Mouse (Mus musculus) c-Kit-positive CD71-negative TER-119-negative erythroid progenitor cells, embryonic 14.5 days (primary cell): ENCODE measurements at regions not wholly inside any gene's neighbourhood (a gene's known extent, or its start where the extent isn't known, plus 50 kb on each side); places are given as distances from the start of the nearest gene placed in this dataset.

ENCODE experiments used
- DNase-seq: peaks from one replicate; pipeline ENCODE4 v3.0.0-alpha.2; 2013; ENCODE audit warnings: low read depth

DNA sequence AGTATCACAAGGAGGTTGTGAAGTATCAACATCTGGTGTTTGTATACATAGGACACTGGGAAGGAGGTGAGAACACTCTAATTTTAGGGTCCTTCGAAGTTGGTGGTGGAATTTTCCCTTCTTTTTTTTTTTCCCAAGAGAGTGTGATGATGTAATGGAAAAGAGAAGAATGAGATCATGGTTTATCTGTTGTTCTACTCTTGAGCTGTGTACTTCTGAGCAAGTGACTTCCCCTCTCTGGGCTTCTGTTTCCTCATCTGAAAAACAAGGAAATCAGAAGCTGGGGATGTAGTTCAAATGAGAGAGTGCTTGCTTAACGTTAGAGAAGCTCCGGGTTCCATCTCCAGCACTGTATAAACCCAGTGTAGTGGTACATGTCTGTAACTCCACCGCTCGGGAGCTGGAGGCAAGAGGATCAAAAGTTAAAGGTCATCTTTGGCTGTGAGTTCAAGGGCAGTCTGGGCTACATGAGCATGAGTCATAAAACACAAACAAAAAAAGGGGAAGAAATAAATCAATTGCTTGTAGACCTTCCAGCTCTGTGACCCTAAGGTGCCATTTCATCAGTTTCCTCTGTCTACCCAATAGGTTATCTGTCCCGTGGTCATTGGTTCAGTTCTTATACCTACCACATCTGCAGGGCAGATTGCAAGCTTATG lies 132.5 kb upstream of the Cxcr4 start:
- DNase-seq: no peak

DNA sequence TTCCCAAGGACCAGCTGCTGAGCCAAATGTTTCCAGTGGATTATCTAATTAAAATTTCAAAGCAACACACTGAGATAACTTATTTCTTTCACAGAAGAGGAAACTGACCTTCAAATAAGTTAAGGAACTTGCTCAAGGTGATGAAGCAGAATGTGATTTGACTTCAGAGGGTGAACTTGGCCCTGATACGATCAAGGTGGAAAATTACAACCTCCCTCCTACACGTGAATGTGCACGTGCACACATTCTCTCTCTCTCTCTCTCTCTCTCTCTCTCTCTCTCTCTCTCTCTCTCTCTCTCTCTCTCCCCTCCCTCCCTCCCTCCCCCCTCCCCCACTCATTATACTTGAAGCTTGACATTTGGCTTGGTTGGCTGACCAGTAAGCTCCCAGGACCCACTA lies 131.8 kb upstream of the Cxcr4 start:
- no peak for DNase-seq

DNA sequence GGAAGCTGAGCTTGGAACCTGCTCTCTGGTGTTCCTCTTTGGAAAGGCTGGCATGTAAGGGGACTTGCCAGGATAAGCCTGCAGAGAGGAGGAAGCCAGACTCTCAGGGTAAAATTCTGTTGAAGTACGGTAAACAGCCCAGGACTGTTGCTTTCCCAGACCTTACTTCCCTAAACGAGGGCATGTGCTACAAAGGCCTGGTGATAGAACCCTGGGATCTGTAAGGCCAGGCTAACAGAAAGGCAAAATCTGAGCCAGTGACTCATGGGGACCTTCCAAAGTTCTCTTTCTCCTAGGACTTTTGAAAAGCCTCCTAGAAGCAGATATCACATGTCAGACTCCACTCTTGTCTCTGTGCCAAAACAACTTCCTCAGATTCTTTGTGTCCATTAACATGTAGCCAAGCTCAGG lies 130.0 kb upstream of the Cxcr4 start:
- no peak for DNase-seq

DNA sequence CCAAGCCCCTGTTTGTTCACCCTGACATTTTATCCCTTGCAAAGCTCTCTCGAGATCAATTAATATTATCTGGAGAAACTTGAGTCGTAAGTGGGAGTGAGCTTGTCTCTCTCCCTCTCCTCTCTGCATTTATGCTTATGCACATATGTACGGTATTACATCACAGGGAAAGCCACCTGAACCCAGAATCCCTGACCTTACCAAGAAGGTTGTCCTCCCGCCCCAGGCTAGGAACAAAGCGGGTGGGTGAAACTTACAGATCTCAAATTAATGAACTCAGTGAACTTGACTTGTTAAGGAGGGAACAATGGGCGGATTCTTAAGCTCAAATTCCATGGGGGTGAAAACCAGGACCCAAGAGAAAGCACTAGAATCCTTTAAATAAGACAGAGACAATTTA lies 122.8 kb upstream of the Cxcr4 start:
- no peak for DNase-seq

DNA sequence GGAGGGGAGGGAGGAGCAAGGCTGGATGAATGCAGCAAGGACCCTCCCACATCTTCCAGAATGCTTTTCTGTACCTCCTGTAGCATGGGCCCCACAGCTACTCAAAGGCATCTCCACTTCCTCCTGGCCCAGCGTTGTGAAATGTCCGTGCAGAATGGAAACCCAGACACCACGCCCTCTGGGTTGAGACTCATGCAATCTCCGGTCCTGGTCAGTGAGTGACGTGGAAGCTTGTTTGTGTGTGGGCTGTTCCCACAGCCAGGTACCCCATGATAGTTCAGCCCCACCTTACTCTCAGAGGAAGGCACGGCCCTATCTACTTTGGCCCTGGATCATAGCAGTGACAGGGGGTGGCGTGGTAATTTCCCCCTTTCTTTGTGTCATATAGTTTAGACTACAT lies 120.8 kb upstream of the Cxcr4 start:
- peak; percentile 54 for DNase-seq

DNA sequence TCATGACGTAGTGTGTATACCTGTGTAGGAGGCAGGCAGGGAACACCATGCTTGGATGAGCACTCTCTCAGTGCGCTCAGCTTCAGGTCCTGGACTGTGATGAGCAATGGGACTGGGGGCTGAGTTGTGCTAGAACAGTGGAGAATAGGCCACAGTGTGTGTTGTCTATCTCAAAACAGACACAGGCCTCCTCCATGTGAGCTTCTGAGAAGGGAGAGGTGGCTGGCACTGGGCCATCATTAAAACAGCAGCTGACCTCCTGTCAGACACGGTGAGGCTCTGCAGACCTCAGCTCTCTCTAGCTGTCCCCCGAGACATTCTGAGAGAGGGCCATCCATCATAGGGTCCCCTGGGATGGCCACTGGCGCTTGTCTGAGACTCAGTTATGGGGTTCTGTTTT lies 119.0 kb upstream of the Cxcr4 start:
- no peak for DNase-seq

DNA sequence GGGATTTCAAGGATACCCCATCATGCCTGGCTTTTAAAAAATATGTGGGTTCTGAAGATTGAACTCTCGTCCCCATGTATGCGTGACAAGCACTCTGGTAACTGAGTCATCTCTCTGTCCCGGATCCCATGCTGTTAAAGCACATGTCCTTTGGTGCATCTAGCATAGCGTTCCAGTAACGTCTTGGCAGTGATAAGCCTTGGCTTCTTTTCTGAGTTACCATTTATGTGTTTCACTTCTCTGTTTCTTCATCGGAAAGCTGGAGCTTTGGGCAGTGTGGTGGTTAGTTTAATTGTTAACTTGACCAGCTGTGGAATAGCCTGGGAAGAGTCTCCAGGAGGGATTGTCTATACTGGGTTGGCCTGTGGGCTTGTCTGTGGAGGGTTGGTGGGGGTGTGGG lies 115.7 kb upstream of the Cxcr4 start:
- DNase-seq: no peak

DNA sequence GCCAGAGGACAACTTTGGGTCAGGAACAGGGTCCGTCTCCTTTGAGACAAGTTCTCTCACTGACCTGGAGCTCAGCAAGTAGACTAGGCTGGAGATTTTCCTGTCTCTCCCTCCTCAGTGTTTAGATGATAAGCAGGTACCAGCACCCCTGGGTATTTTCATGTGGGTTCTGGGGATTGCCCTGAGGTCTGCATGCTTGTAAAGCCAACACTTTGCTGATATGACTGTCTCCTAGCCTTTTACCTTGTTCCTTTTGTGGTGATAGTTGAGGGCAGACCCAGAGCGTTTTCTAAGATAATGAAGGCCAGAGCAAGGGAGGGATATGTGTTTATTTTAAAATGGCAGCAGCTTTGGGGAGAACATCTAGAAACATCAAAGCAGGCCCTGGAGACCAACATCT lies 114.1 kb upstream of the Cxcr4 start:
- no peak for DNase-seq

DNA sequence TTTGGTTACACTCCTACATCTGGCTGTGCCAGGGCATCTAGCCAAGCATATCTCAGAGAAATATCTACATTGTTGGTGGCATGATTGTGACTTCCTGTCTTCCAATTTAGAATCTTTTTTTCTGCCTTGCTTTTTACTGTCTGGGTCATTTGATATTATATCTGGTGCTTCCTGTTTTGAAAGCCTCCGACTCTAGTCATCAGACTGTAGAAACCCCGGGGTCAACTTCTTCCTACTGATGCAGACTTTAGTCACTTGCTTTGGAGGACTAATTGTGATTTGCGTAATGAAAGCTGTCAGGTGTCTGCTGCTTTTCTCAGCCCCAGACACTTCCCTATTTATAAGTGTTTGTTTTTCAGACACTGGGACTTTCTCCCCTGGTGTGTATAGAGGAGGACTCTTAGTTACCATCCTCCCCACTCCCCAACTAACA lies 113.0 kb upstream of the Cxcr4 start:
- peak; percentile 42 for DNase-seq

GRCm38 (mm10) chr1:128701326-128701725 lies 109.2 kb upstream of the Cxcr4 start:
- DNase-seq: no peak

GRCm38 (mm10) chr1:128697962-128698361 lies 105.9 kb upstream of the Cxcr4 start:
- no peak for DNase-seq

- no peak for DNase-seq
Measured at GRCm38 (mm10) chr1:128695936-128696335, 103.8 kb upstream of the Cxcr4 start.

GRCm38 (mm10) chr1:128692799-128693198 lies 100.7 kb upstream of the Cxcr4 start:
- no peak for DNase-seq

DNA sequence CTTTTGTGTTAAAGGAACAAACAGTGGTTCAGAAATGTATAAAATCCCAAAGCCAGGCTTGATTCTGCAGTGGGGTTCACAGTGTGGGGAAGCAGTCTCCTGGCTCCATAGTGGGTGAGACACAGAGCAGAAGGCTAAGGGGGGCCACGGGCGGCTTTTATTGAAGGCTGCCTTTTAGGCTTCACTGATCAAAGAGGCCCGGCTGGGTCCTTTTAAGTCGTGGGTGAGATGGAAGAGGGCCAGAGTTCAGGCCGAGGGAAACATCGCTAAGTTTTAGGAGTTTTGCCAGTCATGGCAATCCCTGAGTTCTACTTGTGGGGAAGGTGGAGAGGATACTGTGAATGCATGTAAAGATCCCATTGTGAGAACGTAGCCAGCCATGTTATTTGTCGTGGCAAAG lies 100.2 kb upstream of the Cxcr4 start:
- DNase-seq: no peak

GRCm38 (mm10) chr1:128687236-128687927 lies 95.3 kb upstream of the Cxcr4 start:
- no peak for DNase-seq

DNA sequence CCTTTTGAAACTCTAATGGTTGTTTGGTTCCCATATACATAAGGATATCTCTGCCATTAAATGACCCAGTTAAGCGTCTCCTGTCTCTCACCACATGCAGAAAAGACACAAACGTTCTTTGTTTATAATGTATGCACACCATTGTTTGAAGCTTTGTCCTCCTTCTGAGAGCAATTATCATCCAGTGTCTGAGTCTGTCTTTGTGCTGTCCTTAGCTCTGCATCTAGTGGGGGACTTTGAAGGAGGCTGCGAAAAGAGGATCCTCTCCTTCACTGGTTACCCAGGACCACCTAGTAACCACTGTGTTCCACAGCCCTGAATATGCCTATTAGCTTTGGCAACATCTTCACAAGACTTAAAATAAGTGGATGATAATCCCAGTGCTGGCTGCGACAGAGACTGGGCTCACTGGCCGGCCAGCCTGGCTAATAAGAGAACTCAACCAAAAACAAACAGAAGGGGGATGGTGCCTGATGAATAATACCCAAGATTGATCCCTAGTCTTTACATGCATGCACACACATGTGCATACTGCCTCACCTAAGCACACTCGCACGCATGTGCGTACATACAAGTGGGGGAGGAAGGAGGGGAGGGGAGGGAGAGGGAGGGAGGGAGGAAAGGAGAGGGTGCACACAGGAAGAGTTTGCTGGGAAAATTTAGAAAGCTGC lies 93.5 kb upstream of the Cxcr4 start:
- DNase-seq: no peak

- no peak for DNase-seq
Measured at GRCm38 (mm10) chr1:128682942-128683341, 90.8 kb upstream of the Cxcr4 start.

DNA sequence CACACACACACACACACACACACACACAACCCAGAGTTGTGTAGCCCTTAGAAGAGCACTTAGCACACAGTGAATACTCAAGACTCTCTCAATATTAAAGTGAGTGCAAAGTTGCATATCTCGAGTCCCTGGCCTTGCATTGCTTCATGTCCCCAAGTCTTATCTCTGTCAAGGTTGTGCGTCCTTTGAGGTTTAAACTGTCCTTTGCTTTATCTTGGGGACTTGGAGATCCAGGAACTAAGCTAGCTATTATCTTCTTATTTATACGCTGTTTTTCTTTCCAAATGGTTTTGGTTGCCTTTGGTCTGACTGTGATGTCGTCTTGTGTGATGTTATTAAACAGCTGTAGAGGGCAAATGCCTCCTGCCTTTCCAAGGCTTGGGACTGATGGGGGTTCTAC lies 89.2 kb upstream of the Cxcr4 start:
- DNase-seq: no peak

DNA sequence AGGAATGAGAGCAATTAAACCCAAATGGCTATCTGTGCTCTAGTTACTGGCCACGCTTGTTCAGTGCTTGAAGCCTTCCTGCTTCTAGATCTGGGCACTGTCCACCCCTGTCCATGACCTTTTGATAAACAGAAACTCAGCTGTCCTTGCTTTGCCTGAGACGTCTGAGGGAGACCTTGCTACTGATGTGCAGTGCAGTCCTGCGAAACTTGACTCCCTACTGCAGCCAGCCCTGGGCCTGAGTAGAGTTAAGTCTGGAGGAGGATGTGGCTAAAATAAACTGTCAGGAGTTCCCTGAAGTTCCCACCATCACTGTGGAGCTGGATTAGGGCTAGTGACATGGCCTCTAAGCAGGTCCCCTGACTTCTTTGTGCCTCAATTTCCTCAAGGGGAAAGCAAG lies 88.4 kb upstream of the Cxcr4 start:
- no peak for DNase-seq

- DNase-seq: no peak
Measured at GRCm38 (mm10) chr1:128680012-128680411, 87.9 kb upstream of the Cxcr4 start.

- no peak for DNase-seq
Measured at GRCm38 (mm10) chr1:128679005-128679980, 87.2 kb upstream of the Cxcr4 start.

DNA sequence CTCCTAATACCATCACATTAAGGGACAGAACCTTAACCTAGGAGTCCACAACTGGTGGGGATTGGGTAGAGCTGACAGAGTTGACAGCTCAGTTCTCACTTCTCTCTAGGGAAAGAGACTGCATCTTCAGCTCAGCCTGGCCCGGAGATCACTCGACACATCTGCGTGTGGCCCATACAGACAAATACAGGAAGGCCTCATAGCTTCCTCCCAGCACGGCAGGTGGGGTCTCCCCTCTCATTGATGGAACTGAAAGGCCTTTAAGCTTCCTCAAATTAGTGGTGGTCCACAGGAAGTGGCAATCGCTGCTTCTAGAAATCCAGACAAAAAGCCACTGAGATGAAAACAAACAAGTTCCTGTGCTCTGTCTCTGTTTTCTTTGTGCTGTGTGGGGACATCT lies 83.4 kb upstream of the Cxcr4 start:
- DNase-seq: peak; percentile 8
